Mouse (Mus musculus) brain, embryonic 18.5 days (tissue): ENCODE measurements around the gene Krt15.

ENCODE experiments used
- DNase-seq: peaks from one replicate; pipeline ENCODE4 v3.0.0-alpha.2; 2012; ENCODE audit warnings: low read depth, low spot score

The Krt15 gene

DNA sequence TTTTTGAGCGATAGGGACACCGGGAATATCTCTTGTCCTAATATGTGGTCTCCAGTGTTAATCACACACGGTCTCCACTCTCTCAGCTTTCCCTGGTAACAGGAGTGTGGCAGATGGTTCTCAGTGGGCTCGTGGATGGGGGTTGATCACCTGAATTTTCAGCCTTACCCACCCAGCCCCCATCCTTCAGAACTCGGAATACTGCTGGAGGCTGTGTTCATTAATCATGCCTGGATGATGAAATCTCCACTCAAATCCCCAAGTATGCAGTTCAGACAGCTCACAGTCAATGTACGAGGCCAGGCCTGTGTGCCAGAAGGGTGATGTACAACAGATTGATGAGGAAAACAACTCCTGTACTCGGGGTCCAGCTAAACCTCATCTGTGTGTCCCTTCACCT is 10.8 kb downstream of the Krt15 start:
- DNase-seq, result no peak

DNA sequence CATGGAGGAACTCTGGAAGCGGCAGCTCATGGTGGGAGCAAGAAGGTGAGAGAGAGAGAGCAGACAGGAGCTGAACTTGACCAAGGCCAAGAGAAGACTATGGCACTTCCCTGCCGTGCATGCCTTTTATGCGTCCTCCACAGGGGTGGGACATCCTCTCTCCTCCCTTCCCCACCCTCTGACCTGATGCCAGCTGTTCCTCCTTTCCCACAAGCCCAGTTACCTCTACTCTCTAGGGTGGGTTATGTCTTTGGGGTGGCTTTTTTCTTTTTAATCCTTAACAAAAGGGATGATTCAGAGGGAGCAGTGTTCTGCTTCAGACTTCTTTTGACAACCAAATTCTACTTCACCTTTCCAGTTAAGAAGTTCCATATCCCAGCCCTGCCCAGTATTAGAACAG is 14.3 kb downstream of the Krt15 start, which contains the start of gene Krt13:
Gene Krt13 (minus strand): TSS at position 101 of the 400 bp plus-strand sequence.
- no peak for DNase-seq

DNA sequence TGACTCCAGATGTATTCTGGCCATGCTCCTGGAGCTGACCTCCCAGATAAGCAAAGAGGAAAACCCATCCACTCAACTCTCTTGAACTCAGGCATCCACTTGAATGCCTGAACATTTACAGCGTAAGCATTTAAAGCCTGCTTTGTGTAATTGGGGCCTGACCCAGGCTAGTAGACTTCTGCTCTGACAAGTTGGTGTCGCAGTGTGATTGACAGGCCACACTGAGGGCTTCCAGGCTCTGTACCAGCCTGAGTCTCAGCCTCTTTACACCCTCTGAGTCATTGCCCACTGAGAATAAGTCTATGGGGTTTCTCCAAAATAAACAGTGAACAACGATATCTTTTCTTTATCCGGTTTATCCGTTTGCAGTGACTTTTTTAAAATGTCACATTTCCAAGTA is 15.4 kb downstream of the Krt15 start:
- no peak for DNase-seq

DNA sequence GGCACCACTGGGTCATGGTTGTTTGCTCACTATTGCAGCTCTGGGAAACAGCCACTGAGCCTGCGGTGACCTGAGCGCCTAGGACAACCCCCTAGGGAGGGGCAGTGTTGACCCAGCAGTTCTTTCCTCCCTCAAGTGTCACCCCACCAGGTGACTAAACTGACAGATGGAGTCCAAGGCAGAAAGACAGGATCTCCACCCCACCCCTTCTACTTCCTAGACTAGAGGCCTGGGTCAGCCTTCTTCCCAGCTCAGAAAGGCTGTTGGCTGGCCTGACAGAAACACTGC is 22.0 kb downstream of the Krt15 start:
- DNase-seq, result no peak

DNA sequence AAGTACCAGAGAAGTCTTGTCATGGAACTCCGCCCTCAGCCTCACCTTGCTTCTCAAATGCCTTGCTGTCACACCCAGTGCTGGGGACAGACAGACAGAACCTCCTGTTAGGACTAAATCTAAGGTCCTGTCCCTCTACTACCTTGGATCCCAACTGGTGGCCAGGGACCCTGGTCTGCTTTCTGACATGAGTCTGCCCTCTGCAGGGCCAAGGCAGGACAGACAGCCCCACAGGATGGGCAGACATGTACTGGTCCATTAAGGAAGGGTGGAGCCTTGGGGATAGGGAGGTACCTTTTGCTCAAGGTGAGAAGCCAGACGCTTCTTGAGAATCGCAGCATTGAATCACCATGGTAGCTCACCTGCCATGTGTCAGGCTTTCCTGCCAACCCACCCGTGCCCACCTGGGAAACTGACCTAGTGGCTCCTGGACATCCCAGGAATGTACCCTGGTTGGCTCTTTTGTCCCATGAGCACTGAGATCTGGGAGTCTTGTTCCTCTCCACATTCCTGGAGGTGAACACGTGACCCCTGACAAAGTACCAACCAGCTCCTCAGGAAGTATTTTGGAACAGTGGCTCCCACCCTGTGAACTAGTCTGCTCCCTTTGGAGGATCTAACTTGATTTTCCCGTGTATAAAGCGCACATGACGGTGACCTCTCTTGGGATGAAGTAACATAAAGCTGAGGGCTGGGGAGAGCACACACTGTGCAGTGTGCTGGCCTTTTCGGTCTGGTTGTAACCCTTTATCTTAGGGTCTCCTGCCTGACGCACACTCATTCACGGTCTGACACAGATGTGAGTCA is 22.6 kb downstream of the Krt15 start:
- no peak for DNase-seq

DNA sequence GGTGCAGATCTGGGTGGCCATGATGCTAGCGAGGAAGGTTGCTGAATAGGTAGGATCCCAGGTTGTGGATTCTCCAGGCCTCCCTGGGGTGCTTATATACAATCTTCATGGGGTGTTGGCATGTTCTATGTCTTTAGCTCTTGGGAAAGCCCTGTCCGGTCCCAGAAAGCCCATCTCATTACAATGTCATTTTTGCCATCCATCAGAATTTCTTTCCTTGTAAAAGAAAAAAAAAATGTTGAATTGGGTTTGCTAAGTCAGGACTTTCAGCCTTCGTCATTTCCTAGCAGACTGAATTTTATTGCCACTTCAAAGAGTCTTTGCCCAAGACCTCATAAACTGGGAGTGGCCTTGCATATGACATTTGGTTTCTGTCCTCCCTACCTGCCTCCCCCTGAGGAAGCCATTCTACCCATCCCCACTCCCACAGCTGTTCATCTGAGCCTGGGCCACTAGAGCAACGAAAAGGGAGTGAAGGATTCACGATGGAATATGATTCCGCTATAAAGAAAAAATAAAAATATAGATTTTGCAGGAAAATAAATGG is 30.1 kb downstream of the Krt15 start, which contains the start of gene Krt36:
Gene Krt36 (minus strand): TSS at position 51 of the 547 bp plus-strand sequence.
- DNase-seq, result no peak

DNA sequence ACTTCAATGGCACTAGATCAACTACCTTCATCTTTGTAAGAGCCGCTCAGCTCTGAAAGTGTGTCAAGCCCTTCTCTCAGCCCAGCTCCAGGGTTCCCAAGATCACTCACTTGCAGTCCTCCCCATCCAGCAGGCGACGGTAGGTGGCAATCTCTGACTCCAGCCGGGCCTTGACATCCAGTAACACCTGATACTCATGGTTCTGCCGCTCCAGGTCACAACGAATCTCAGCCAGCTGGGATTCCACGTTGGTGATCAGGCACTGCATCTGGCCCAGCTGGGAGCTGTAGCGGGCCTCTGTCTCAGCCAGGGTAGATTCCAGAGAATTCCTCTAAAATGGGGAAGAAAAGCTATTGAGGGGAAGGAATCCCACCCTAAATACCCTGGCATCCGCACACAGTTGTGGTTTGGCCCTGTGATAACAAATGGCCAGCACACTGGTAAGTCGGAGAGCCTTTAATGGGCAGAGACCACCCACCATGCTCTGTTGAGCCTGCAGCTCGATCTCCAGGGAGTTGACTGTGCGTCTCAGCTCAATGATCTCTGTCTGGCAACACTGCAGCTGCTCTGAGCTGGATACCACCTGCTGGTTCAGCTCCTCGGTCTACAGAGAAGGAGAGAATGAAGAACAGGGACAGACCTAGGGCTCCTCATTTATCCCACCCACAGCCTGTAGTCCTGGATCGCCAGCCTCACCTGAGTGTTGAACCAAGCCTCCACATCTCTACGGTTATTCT is 32.9 kb downstream of the Krt15 start:
- DNase-seq, result no peak

DNA sequence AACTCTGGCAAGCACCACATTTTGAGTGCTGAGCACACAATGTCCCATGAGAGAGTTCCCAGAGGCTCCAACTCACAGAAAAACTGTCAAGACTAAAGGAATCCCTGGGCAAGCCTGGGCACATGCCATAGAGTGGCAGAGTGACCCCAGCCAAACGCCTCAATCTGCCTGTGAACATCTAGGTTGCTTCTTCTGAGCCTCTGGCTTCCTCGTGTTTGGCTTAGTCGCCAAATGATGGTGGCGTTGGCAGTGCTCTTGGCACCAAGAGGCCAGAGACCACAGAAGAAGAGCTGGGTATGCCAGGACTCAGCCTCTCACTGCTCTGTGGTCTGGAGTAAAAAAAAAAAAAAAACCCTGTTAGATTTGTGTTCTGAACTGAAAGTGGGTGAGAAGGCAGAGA is 35.3 kb downstream of the Krt15 start:
- DNase-seq, result no peak

DNA sequence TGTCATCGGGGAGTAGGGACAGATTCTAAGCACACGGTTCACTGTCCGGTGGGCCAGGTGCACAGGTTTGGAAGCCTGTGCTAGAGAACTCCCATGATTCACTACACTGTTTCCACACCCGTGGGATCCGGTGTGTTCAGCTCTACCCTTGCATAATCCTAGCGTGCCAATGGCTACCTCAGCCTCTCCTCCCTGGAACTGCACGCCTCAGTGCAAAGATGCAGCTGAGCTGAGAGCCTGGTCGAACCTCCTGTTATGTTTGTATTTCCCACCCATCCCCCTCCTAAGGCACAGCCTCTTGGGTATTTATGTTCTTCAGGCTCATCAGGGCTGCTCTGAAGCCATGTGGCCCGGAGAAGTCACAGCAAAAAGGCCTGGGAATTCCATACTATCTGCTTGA is 37.9 kb downstream of the Krt15 start:
- no peak for DNase-seq

DNA sequence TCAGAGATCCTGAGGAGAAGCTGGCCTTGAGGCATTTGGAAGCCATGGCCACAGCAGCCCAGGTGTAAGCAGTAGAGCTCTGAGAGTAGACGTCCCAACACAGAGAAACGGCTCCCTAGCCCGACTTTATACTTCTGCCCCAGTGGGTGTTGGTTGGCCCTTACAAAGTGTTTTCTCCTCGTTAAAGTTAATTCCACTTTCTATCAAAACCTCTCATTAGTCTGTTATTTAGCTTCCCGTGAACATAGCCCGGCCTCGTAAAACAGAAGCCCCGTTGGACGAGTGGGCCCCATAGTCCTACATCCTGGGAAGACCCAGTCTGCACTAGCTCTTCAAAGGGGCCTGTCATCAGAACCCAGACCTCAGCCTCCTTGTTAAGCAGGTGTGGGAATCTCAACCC is 39.6 kb downstream of the Krt15 start, which contains the start of gene Krt35:
Gene Krt35 (minus strand): TSS at position 101 of the 400 bp plus-strand sequence.
- no peak for DNase-seq

DNA sequence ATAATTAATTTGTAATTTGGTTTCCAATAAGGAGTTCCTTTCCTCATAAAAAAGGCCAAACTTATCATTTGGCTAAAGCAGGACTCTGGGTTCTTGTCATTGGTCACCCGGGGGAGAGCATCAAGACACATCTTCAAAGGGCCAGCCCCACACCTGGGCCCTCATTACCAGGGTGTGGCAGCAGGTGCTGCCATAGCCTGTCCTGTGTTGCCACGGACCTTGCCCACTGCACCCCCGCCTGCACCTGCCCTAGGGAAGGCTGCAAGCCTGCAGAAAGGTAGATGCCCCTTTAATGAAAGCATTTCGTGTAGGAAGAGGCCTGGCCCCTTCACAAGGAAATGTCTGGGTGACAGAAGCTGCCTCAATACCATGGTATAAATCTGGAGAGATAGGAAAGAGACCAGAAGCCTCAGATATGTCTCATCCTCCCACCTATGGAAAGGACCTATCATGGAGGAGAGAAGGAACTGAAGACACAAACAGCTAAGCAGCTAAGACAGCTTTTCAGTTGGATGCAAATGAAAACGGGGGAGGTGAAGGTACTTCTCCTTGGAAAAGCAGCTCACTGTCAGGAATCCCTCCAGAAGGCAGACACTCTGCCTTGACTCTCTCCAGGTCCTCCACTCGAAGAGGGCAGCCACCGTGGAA is 47.2 kb downstream of the Krt15 start:
- no peak for DNase-seq

DNA sequence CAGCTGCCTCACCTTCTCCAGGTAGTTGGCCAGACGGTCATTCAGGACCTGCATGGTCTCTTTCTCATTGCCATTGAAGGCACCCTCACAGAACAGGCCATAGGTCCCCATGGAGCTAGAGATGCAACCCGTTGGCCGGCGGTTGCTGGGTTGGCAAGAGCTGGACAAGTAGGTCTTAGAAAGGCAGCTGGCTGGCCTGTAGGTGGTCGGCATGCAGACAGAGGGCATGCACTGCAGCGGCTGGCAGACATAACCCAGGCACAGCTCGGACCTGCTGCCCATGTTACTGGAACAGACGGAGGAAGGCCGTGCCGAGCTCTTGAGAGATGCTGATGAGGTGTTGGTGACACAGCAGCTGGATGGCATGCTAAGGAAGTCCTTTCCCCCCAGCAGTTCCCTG is 47.9 kb downstream of the Krt15 start, which contains the start of gene Krt32:
Gene Krt32 (minus strand): TSS at position 366 of the 400 bp plus-strand sequence.
- DNase-seq, result no peak
